Mouse (Mus musculus): ENCODE results near the gene Gm13420. TPM values are rescaled to one million over a fixed set of nuclear protein-coding genes. Genes with fewer than 3 reads are reported as not detected.
"Not testable (repeated sequence)": the region's sequence is repeated elsewhere in the genome, so short reads cannot be mapped to it uniquely, and the experiment has no call there.

Gene Gm13420
- 0.68 TPM in 1 of 3 replicates, not detected in the others for total RNA-seq (2017)

DNA sequence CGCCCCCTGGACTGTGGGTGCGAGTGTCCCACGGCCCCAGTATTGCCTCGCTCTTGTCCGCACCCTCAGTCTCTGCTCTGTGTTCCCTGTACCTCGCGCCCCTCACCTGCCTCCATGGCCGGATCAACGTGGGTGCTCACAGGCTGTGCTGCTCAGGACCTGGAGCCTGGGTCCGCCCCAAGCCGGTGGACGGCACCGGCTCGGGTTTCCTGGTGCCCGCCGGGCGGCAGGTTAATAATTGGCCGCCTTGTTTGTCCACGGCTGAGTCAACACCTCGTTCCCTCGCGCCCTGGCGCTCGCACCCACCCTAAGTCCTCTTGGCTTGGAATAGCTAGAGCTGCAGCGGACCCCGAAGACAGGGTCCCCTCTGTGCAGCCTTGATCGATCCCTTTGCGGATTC lies at the start of gene Gm13420:
Gene Gm13420 (minus strand): TSS at position 189 of the 400 bp plus-strand sequence.
- peak; percentile 5; the same call in 1 of the 2 replicates for ATAC-seq (replicated peaks; ENCODE audit: insufficient number of reproducible peaks, low FRiP score, low TSS enrichment, poor library complexity, severe bottlenecking)

GRCm38 (mm10) chr2:29792772-29793487 lies 41.4 kb upstream of the Gm13420 start:
- no peak for ATAC-seq (replicated peaks; ENCODE audit: insufficient number of reproducible peaks, low FRiP score, low TSS enrichment, poor library complexity, severe bottlenecking)

DNA sequence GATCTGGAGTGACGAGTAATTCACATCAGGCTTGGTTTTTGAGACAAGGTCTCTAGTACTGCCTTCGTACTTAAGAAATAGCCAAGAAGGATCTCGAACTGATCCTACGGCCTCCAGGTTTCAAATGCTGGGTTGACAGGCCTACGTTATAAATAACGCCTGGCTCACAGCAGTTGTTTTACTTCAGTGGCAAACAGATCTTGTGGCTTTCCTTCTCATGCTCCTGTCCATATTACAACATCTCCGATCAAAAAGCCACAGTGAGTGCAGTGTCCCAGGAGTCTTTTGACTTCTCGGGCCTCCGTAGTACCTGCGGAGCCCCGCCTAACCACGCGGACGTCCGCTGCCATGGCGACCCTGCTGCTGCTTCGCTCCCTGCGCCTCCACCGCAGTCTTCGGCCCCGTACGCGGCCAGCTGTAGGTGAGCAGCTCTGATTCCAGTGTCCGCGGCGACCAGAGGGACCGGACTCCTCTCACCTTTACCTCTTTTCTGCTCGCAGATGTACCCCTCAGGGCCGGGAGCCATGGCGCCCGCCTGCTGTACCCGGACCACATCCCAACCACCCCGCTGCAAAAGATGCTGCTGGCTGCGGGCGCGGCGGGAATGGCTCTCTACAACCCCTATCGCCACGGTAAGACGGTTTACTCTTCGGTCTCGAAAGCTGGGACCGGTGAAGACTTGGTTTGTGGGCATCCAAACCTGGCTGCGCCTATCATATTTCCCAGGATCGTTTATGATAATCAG lies 36.6 kb upstream of the Gm13420 start, which contains the start of gene Trub2:
Gene Trub2 (minus strand): TSS at position 566 of the 745 bp plus-strand sequence.
- ATAC-seq (replicated peaks; ENCODE audit: insufficient number of reproducible peaks, low FRiP score, low TSS enrichment, poor library complexity, severe bottlenecking) = peak; percentile 85

DNA sequence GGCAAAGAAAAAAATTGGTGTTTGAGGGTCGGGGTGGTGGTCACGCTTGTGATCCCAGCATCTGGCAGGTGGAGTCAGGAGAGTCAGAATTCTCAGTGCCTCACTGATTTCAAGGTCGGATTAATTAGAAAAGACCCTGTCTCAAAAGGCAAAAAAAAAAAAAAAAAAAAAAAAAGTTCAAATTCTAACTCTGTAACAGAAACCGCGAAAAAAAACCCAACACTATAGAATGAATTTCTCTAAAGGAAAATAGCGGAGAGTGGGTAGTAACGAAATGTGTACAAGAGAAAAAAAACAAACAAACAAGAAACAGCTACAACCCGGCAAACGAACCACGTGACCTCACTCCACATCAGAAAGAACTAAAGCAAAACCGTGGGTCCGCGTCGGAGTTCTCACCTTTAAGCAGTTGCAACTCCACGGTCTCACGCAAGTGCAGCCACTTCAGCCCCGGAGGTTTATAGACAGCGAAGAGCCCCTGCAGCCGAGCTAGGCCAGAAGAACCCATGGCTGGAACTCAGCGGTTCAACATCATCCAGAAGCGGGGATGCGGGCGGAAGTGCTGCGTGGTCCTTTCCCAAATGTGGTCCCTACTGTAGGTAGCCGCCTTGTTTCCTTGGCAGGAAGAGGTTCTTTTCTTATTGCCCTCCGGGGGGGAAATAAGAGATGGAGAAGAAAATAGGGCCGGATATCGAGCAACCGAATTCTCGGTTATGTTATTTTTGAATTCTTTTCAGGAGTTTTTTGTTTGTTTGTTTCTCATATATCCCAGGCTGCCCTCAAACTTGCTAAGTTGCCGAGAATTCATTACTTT lies 35.8 kb upstream of the Gm13420 start, which contains the start of gene Coq4:
Gene Coq4 (plus strand): TSS at position 390 of the 814 bp plus-strand sequence.
- ATAC-seq (replicated peaks; ENCODE audit: insufficient number of reproducible peaks, low FRiP score, low TSS enrichment, poor library complexity, severe bottlenecking) = peak; percentile 92

GRCm38 (mm10) chr2:29784290-29784689 lies 32.8 kb upstream of the Gm13420 start:
- no peak for ATAC-seq (replicated peaks; ENCODE audit: insufficient number of reproducible peaks, low FRiP score, low TSS enrichment, poor library complexity, severe bottlenecking)

DNA sequence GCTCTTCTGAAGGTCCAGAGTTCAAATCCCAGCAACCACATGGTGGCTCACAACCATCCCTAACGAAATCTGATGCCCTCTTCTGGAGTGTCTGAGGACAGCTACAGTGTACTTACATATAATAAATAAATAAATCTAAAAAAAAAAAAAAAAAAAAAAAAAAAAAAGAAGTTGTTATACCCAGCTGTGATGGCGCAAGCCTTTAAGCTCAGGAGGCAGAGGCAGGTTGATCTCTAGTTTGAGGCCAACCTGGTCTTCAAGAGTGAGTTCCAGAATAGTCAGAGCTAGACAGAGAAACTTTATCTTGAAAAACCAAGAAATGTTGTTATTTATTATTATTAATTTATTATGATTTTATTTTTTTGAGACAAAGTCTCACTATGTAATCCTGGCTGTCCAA lies 29.8 kb upstream of the Gm13420 start:
- ATAC-seq (replicated peaks; ENCODE audit: insufficient number of reproducible peaks, low FRiP score, low TSS enrichment, poor library complexity, severe bottlenecking) = not testable (repeated sequence)

GRCm38 (mm10) chr2:29773323-29773722 lies 21.8 kb upstream of the Gm13420 start:
- no peak for ATAC-seq (replicated peaks; ENCODE audit: insufficient number of reproducible peaks, low FRiP score, low TSS enrichment, poor library complexity, severe bottlenecking)

DNA sequence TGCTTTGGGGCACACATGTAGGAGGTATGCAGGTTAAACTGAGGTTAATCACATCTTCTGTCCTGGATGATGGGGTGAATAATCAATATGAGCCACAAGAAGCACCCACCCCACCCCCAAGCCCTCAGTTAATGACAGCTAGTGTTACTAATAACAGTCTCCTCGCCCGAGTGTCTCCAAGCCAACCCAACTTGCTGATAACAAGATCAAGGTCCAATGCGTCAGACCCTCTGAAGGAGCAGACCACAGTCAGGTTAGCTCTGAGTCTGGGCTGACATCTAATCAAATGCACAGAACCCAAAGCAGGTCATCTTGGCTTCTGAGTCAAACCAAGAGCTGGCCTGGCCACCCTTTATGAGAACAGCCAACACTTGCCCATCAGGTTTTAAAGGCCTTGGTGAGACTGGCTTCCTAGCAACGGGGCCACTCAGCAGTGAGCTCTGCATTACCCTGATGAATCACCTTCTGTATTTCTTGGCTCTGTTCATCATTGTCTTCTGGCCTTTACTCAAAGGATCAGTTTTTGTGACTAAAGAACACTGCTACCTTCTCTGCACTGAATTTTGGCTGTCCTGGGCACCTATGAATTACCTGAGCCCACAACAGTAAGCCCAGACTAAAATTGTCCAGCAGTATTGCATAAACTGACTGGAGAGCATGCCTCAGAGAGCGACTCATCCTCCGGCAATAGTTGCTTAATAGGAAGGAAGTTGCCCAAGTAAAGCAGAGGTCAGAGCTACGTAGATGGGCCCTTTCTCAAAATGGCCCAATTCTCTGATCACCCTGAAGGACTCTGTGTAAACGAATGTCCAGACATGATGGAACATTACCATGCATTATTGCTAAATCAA lies 20.4 kb upstream of the Gm13420 start:
- peak; percentile 92 for ATAC-seq (replicated peaks; ENCODE audit: insufficient number of reproducible peaks, low FRiP score, low TSS enrichment, poor library complexity, severe bottlenecking)

- no peak for ATAC-seq (replicated peaks; ENCODE audit: insufficient number of reproducible peaks, low FRiP score, low TSS enrichment, poor library complexity, severe bottlenecking)
These were observed 18.7 kb upstream of the Gm13420 start for GRCm38 (mm10) chr2:29770162-29770561.

- no peak for ATAC-seq (replicated peaks; ENCODE audit: insufficient number of reproducible peaks, low FRiP score, low TSS enrichment, poor library complexity, severe bottlenecking)
These were observed 17.4 kb upstream of the Gm13420 start for GRCm38 (mm10) chr2:29768901-29769300.

DNA sequence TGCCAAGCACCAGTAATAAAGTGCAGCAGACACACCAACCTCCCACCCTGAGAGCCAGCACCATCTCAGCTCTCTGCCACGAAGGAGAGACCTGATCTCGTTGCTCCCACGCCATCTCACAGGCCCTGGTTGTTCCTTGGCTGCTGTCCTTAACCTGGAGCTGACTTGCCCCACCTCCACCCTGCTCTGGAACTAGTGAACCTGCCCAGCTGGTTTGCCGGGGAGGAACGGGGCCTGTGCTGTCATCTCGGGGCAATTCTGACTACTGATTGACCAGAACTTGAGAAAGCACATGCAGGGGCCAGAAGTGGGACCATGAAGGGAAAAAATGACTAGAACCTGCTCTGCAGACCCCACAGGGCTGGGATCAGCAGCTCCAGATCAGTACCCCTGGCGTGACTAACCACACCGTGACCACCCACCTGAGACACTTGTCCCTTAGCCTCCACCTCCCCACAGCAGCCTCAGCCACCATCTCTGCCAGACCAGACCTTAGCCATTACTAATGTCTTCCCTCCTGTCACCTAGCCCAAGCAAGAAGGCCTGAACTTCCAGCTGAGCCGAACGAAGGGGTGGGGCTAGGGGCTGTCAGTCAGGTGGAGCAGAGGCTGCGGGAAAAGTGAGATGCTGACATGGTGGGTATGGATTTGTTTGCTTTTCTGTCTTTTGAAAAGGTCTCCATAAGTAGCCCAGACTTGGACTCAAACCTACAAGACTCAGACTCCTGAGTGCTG lies 16.7 kb upstream of the Gm13420 start:
- ATAC-seq (replicated peaks; ENCODE audit: insufficient number of reproducible peaks, low FRiP score, low TSS enrichment, poor library complexity, severe bottlenecking) = no peak

DNA sequence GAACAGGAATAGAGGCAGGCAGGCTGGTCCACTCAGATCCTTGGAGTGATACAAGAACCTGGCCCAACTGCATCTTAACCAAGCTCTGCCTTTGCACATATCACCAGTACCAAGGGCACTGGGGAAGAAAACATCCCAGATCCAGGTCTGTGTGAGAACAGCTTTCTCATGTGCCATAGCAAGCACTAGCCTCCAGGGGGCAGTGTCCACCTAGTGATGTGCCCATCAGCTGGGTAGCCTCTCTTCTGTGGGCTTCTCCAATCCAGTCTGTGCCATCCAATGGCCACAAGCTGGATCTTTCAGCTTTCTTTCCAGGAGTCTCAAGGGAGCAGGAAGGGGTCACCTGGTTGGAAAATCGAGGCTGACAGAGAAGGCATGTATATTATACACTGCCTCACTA lies 13.3 kb upstream of the Gm13420 start:
- peak; percentile 88 for ATAC-seq (replicated peaks; ENCODE audit: insufficient number of reproducible peaks, low FRiP score, low TSS enrichment, poor library complexity, severe bottlenecking)

DNA sequence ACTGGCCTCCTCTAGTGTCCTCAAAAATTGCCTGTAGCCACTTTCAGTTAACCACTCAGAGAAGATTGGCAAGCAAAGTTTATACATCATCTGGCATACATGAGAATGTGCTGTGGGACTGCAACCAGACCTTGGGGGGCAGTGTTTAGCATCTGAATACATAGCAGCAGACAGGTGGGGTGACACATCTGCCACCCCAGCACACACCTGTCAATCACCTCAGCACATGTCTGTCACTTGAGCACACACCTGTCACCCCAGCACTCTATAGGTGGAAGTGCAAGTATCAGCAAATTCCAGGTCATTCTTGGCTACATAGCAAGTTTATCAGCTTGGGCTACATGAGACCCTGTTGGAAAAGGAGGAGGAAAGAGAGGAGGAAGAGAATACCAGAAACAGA lies 4.2 kb upstream of the Gm13420 start:
- ATAC-seq (replicated peaks; ENCODE audit: insufficient number of reproducible peaks, low FRiP score, low TSS enrichment, poor library complexity, severe bottlenecking) = no peak

DNA sequence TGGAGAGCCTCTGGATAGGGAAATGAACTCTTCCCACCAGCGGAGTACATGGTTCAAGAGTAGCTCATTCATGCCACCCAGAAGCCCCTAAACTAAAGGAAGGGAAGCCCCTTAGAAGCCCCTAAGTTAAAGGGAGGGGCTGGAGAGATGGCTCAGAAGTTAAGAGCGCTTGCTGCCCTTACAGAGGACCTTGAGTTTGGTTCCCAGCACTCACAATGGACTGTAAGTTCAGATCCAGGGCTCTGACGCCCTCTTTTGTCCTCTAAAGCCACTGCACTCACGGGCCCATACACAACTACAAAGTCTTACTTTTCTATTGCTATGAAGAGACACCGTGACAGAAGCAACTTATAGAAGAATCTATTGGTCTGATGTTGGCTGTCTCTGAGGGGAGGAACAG lies 912 bp upstream of the Gm13420 start:
- ATAC-seq (replicated peaks; ENCODE audit: insufficient number of reproducible peaks, low FRiP score, low TSS enrichment, poor library complexity, severe bottlenecking) = no peak

DNA sequence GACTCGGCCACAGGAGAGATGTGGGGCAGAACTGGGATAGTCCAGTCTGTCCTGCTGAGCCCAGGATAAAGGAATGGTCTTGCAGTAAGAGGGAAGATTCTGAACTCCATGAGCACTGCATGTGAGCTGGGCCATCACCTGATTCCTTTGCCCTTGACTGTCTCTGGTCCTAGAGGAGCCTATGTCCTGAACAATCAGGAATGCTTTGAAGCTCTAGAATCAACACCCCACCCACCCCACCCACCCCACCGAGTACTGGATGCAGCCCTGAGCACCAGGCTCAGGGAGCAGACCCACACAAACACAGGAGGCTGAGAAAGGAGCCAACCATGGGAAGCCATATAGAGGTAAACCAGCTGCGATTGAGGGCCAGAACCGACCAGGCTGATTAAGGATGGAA lies 3.0 kb downstream of the Gm13420 start:
- no peak for ATAC-seq (replicated peaks; ENCODE audit: insufficient number of reproducible peaks, low FRiP score, low TSS enrichment, poor library complexity, severe bottlenecking)

GRCm38 (mm10) chr2:29747852-29748251 lies 3.6 kb downstream of the Gm13420 start:
- no peak for ATAC-seq (replicated peaks; ENCODE audit: insufficient number of reproducible peaks, low FRiP score, low TSS enrichment, poor library complexity, severe bottlenecking)

DNA sequence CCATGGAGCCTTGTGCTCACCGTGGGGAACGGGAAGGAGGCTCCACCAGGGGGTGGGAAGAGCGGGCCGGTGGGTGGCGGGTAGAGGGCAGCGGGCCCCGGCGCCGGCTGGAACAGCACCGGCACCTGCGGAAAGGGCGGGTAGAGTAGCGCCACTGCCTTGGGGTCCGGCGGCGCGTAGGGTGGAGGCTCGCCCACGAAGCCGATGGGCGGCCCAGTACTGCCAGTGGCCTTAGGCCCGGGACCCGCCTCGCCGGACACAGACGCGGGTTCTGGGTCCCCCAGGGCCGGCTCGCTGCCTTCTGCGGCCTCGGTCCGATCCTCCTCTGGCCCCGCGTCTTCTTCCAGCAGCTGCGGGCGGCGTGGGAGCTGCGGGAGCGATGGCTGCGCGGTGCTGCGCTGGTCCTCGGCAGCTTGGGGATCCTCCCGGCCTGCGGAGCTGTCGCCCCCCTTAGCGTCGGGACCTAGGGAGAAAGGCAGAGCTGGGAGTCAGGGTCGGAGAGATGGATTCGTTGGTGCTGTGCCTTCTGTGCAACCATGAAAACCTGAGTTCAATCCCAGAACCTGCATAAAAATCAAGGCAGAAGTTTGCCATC lies 4.2 kb downstream of the Gm13420 start:
- ATAC-seq (replicated peaks; ENCODE audit: insufficient number of reproducible peaks, low FRiP score, low TSS enrichment, poor library complexity, severe bottlenecking) = no peak
